Comparison of ENCODE assay signal across 29 mouse cellular contexts in genomic region chr3:55677691-55678090, GRCm38 (mm10).
DNase-seq lines count a peak whose midpoint lies in the region; ATAC-seq lines count a peak whose summit lies in the region.
"Had no signal": no experiment of that assay in that cellular context is flagged by ENCODE, and none has a peak within 500 bp of the region (broad histone marks: within the 10 kb centered on the region; RNA-seq: fewer than 3 reads in every experiment).

No protein-coding gene starts in this region.

- no peak overlapping the region for H3K4me3 ChIP-seq in heart, embryonic 15.5 days
- H3K4me3 ChIP-seq: embryonic facial prominence, embryonic 10.5 days; embryonic facial prominence, embryonic 15.5 days; forebrain, embryonic 12.5 days; heart, embryonic 10.5 days; kidney, embryonic 15.5 days; limb, embryonic 12.5 days; liver, embryonic 15.5 days; lung, embryonic 15.5 days had no signal

- H3K4me2 ChIP-seq in heart, embryonic 15.5 days: no peak overlapping the region
- H3K4me2 ChIP-seq: embryonic facial prominence, embryonic 15.5 days; forebrain, embryonic 12.5 days; kidney, embryonic 15.5 days; limb, embryonic 12.5 days; liver, embryonic 15.5 days; lung, embryonic 15.5 days; midbrain, embryonic 11.5 days had no signal

- H3K27me3 ChIP-seq in heart, embryonic 15.5 days: no peaks in the 10 kb centered on the region
- H3K27me3 ChIP-seq: CH12.LX; embryonic facial prominence, embryonic 15.5 days; forebrain, embryonic 12.5 days; kidney, embryonic 15.5 days; limb, embryonic 12.5 days; liver, embryonic 15.5 days; lung, embryonic 15.5 days had no signal

- H3K9me3 ChIP-seq in heart, embryonic 15.5 days (replicated peaks): no peaks in the 10 kb centered on the region
- H3K9me3 ChIP-seq: embryonic facial prominence, embryonic 10.5 days; embryonic facial prominence, embryonic 15.5 days; forebrain, embryonic 12.5 days; heart, embryonic 10.5 days; kidney, embryonic 15.5 days; limb, embryonic 12.5 days; liver, embryonic 15.5 days; lung, embryonic 15.5 days had no signal

- intact Hi-C loops in left cerebral cortex, postnatal 25 days (cut with DNase I): no loop called here
- intact Hi-C loops in left cerebral cortex, postnatal 10 days (cut with DNase I): no loop called here

- no peaks in the 10 kb centered on the region for H3K36me3 ChIP-seq in heart, embryonic 15.5 days
- H3K36me3 ChIP-seq: embryonic facial prominence, embryonic 10.5 days; embryonic facial prominence, embryonic 15.5 days; forebrain, embryonic 12.5 days; heart, embryonic 10.5 days; kidney, embryonic 15.5 days; limb, embryonic 12.5 days; liver, embryonic 15.5 days; lung, embryonic 15.5 days had no signal

- WGBS in heart, embryonic 15.5 days: 29% methylated on average over 2 of the region's 2 CpGs

- no peak for ATAC-seq in heart, embryonic 15.5 days (replicated peaks; ENCODE audit: insufficient number of reproducible peaks, insufficient read depth, low FRiP score, low read depth)
- ATAC-seq: forebrain, postnatal 0 days; hindbrain, embryonic 16.5 days; midbrain, embryonic 16.5 days had no signal

- H3K4me1 ChIP-seq in heart, embryonic 15.5 days (replicated peaks): peaks cover 11% of the 10 kb centered on the region
- H3K4me1 ChIP-seq: embryonic facial prominence, embryonic 15.5 days; forebrain, embryonic 12.5 days; kidney, embryonic 15.5 days; liver, embryonic 15.5 days; lung, embryonic 15.5 days had no signal

- 0 out of 2 replicates have a peak overlapping the region, but pooled peaks have one; percentile 22 for H3K27ac ChIP-seq in heart, embryonic 15.5 days
- H3K27ac ChIP-seq: embryonic facial prominence, embryonic 10.5 days; embryonic facial prominence, embryonic 15.5 days; forebrain, embryonic 12.5 days; heart, embryonic 10.5 days; kidney, embryonic 15.5 days; limb, embryonic 12.5 days; liver, embryonic 15.5 days; lung, embryonic 15.5 days had no signal

- no peak overlapping the region for H3K9ac ChIP-seq in heart, embryonic 15.5 days
- H3K9ac ChIP-seq: embryonic facial prominence, embryonic 15.5 days; forebrain, embryonic 12.5 days; forebrain, postnatal 0 days; kidney, embryonic 15.5 days; limb, embryonic 12.5 days; liver, embryonic 15.5 days; lung, embryonic 15.5 days had no signal

- DNase-seq in cerebellum, adult 18-20 months: peak; percentile 12
- no peak for DNase-seq in cerebellum, adult 11 months
- DNase-seq in heart, postnatal 4 days: no peak
- peak; percentile 31 to 77 for DNase-seq in left cerebral cortex, postnatal 25 days (ENCODE audit: low spot score in 2 of 2)
- no peak for DNase-seq in left cerebral cortex, postnatal 10 days (ENCODE audit: extremely low spot score in 1 of 2, low spot score in 2 of 2)
- peak; percentile 39 for DNase-seq in NIH3T3 (ENCODE audit: low read depth)
- DNase-seq in spleen, postnatal 36 days (ENCODE audit: low spot score in 2 of 2): no peak
- DNase-seq: adrenal gland, postnatal 10 days; cerebellum, adult 11-12 months; forebrain, postnatal 0 days; gastrocnemius, postnatal 14 days; kidney, adult 18-20 months; kidney, postnatal 25 days; lung, postnatal 36 days; spleen, adult 18-20 months; thymus, postnatal 4 days had no signal

Comparison
In these comparisons a context has a peak if more than half of its experiments do, and no peak if none do; other contexts are left out.
1. DNase-seq: peak in cerebellum, adult 18-20 months (2 of 2), left cerebral cortex, postnatal 25 days (2 of 2) and NIH3T3 (single experiment); none in cerebellum, adult 11 months (single experiment), heart, postnatal 4 days (single experiment), left cerebral cortex, postnatal 10 days (0 of 2) and spleen, postnatal 36 days (0 of 2).